Mouse (Mus musculus): ENCODE measurements around the gene Ccdc6. TPM values are rescaled to one million over a fixed set of nuclear protein-coding genes. Genes with fewer than 3 reads are reported as not detected.

Gene Ccdc6
- polyA plus RNA-seq, 1 experiment, result 15.5 TPM

DNA sequence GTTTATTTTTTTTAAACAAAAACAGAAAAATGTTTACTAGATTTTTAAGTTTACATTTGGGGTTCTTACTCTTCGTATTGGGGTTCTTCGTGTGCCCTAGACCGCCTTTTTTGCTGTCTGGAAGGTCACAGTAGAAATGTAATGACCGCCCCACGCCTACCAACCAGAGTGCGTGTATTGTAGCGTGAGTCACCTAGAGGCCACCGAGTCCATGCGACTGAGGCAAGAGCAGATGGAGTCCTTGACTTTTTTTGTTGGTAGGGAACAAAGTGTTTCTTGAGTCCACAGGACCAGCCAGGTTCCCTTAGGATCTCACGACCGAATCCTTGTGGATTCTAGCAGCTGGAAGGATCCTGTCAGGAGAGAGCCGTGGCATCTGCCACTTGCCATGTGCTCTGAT is 63.9 kb downstream of the Ccdc6 start:
- Histone ChIP-seq H3K27me3 (ENCODE audit: control insufficient read depth, insufficient read depth, insufficient read length) (no peaks in the 10 kb centered on the region), H3ac (ENCODE audit: control insufficient read depth, insufficient read length) (no peak overlapping the region), H3K79me2 (ENCODE audit: control insufficient read depth, insufficient read depth) (no peaks in the 10 kb centered on the region), H3K4me3 (no peak overlapping the region), H3K4me2 (ENCODE audit: low read depth) (no peak overlapping the region), H3K36me3 (ENCODE audit: control insufficient read depth, insufficient read depth) (peaks cover 7% of the 10 kb centered on the region)
- no peak for TF ChIP-seq REST (IDR thresholded peaks at IDR 0.05; ENCODE audit: insufficient read depth, insufficient read length)
- no peak for TF ChIP-seq MYOG (IDR thresholded peaks at IDR 0.05; ENCODE audit: control insufficient read depth in 1 of 3, insufficient read depth in 1 of 3, insufficient read length in 2 of 3, low read depth in 2 of 3)
- TF ChIP-seq TCF3 (IDR thresholded peaks at IDR 0.05; ENCODE audit: insufficient read length, low read depth), result no peak
- no peak for TF ChIP-seq POLR2A (IDR thresholded peaks at IDR 0.05; ENCODE audit: insufficient read length, low read depth)
- TF ChIP-seq E2F4 (IDR thresholded peaks at IDR 0.05; ENCODE audit: insufficient read depth), result no peak
- no peak for TF ChIP-seq MAX (IDR thresholded peaks at IDR 0.05; ENCODE audit: low read depth)
- no peak for TF ChIP-seq POLR2AphosphoS2 (IDR thresholded peaks at IDR 0.05; ENCODE audit: insufficient read length, low read depth)
- TF ChIP-seq CEBPB (IDR thresholded peaks at IDR 0.05; ENCODE audit: insufficient read depth, poor library complexity, severe bottlenecking), result no peak
- TF ChIP-seq MYOD1 (IDR thresholded peaks at IDR 0.05; ENCODE audit: control insufficient read depth in 1 of 3, insufficient read length in 2 of 3, low read depth in 2 of 3), result no peak
- TF ChIP-seq SRF (IDR thresholded peaks at IDR 0.05; ENCODE audit: control insufficient read depth, insufficient read length, low read depth), result no peak
- no peak for TF ChIP-seq USF1 (IDR thresholded peaks at IDR 0.05; ENCODE audit: low read depth)
- TF ChIP-seq TCF12 (IDR thresholded peaks at IDR 0.05; ENCODE audit: insufficient read depth, poor library complexity, severe bottlenecking), result no peak

DNA sequence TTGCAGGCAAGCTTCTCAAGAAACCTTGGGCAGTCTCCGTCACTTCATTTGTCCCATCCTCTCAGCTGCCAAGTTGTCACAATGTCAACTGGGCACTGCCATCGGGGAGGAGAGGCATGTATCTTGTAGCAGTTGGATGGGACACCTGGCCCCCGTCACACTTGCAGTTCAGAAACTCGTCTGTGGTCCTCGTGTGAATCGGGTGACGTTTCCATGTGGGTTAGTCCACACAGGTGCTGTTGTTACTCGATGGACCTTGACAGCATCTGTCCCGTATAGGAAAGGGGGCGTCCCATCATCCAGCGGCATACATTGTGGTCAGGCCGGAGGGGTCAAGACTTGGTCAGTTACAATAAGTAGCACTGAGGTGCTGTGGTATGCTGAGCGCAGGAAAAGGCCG is 64.6 kb downstream of the Ccdc6 start:
- Histone ChIP-seq H3K79me2 (ENCODE audit: control insufficient read depth, insufficient read depth) (no peaks in the 10 kb centered on the region), H3K27me3 (ENCODE audit: control insufficient read depth, insufficient read depth, insufficient read length) (no peaks in the 10 kb centered on the region), H3K4me2 (ENCODE audit: low read depth) (no peak overlapping the region), H3ac (ENCODE audit: control insufficient read depth, insufficient read length) (no peak overlapping the region), H3K4me3 (no peak overlapping the region), H3K36me3 (ENCODE audit: control insufficient read depth, insufficient read depth) (peaks cover 7% of the 10 kb centered on the region)
- TF ChIP-seq MYOG (IDR thresholded peaks at IDR 0.05; ENCODE audit: control insufficient read depth in 1 of 3, insufficient read depth in 1 of 3, insufficient read length in 2 of 3, low read depth in 2 of 3) (no peak), CEBPB (IDR thresholded peaks at IDR 0.05; ENCODE audit: insufficient read depth, poor library complexity, severe bottlenecking) (no peak), SRF (IDR thresholded peaks at IDR 0.05; ENCODE audit: control insufficient read depth, insufficient read length, low read depth) (no peak), MAX (IDR thresholded peaks at IDR 0.05; ENCODE audit: low read depth) (no peak), POLR2AphosphoS2 (IDR thresholded peaks at IDR 0.05; ENCODE audit: insufficient read length, low read depth) (no peak), E2F4 (IDR thresholded peaks at IDR 0.05; ENCODE audit: insufficient read depth) (no peak), POLR2A (IDR thresholded peaks at IDR 0.05; ENCODE audit: insufficient read length, low read depth) (no peak), REST (IDR thresholded peaks at IDR 0.05; ENCODE audit: insufficient read depth, insufficient read length) (no peak)

DNA sequence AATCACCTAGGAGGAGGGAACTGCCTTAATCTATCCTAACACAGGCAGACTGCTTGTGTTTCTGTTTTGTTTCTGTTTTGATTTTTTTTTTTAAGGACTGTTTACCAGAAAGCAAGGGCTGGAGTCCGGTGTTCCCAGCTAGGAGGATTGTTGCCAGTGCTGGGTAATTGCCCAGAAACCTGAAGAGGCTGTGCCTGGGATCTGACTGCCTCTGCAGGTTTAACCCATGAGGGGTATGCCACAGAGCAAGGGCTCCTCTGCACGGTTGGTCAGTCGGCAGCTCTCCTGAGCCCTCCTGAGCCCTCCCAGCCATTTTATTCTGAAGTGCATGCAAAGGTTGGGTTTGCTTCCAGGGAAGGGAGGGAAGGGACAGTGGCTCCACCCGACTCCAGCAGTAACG is 66.8 kb downstream of the Ccdc6 start:
- Histone ChIP-seq H3ac (ENCODE audit: control insufficient read depth, insufficient read length) (no peak overlapping the region), H3K27me3 (ENCODE audit: control insufficient read depth, insufficient read depth, insufficient read length) (no peaks in the 10 kb centered on the region), H3K4me3 (no peak overlapping the region), H3K36me3 (ENCODE audit: control insufficient read depth, insufficient read depth) (no peaks in the 10 kb centered on the region), H3K79me2 (ENCODE audit: control insufficient read depth, insufficient read depth) (no peaks in the 10 kb centered on the region), H3K4me2 (ENCODE audit: low read depth) (no peak overlapping the region)
- TF ChIP-seq MYOD1 (IDR thresholded peaks at IDR 0.05; ENCODE audit: control insufficient read depth in 1 of 3, insufficient read length in 2 of 3, low read depth in 2 of 3), result no peak
- no peak for TF ChIP-seq CEBPB (IDR thresholded peaks at IDR 0.05; ENCODE audit: insufficient read depth, poor library complexity, severe bottlenecking)
- TF ChIP-seq TCF3 (IDR thresholded peaks at IDR 0.05; ENCODE audit: insufficient read length, low read depth), result no peak
- no peak for TF ChIP-seq MYOG (IDR thresholded peaks at IDR 0.05; ENCODE audit: control insufficient read depth in 1 of 3, insufficient read depth in 1 of 3, insufficient read length in 2 of 3, low read depth in 2 of 3)
- TF ChIP-seq MAX (IDR thresholded peaks at IDR 0.05; ENCODE audit: low read depth), result no peak
- no peak for TF ChIP-seq POLR2A (IDR thresholded peaks at IDR 0.05; ENCODE audit: insufficient read length, low read depth)
- no peak for TF ChIP-seq REST (IDR thresholded peaks at IDR 0.05; ENCODE audit: insufficient read depth, insufficient read length)
- no peak for TF ChIP-seq SRF (IDR thresholded peaks at IDR 0.05; ENCODE audit: control insufficient read depth, insufficient read length, low read depth)
- TF ChIP-seq POLR2AphosphoS2 (IDR thresholded peaks at IDR 0.05; ENCODE audit: insufficient read length, low read depth), result no peak
- TF ChIP-seq E2F4 (IDR thresholded peaks at IDR 0.05; ENCODE audit: insufficient read depth), result no peak
- no peak for TF ChIP-seq TCF12 (IDR thresholded peaks at IDR 0.05; ENCODE audit: insufficient read depth, poor library complexity, severe bottlenecking)
- no peak for TF ChIP-seq USF1 (IDR thresholded peaks at IDR 0.05; ENCODE audit: low read depth)

DNA sequence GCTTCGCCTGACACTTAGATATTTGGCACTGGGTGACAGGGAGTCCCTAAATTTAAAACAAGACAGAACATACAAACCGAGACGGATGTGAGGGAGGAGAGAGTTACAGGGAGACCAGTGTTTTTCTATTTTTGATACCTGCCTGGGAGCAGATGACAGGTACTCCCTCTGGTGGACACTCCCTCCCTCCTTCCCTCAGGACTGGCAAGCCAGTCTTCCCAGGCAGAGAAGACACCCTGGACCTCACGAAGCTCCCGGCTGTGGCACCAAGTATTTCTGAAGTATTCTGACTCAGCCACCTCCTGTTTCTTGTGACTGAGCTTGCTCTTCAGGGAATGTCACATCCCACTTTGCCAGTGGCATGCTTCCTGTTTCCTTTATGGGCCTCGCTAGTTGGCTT is 69.0 kb downstream of the Ccdc6 start:
- Histone ChIP-seq H3K4me2 (ENCODE audit: low read depth) (no peak overlapping the region), H3ac (ENCODE audit: control insufficient read depth, insufficient read length) (no peak overlapping the region), H3K4me3 (no peak overlapping the region), H3K27me3 (ENCODE audit: control insufficient read depth, insufficient read depth, insufficient read length) (no peaks in the 10 kb centered on the region), H3K36me3 (ENCODE audit: control insufficient read depth, insufficient read depth) (peaks cover 4% of the 10 kb centered on the region), H3K79me2 (ENCODE audit: control insufficient read depth, insufficient read depth) (no peaks in the 10 kb centered on the region)
- no peak for TF ChIP-seq USF1 (IDR thresholded peaks at IDR 0.05; ENCODE audit: low read depth)
- TF ChIP-seq MAX (IDR thresholded peaks at IDR 0.05; ENCODE audit: low read depth), result no peak
- no peak for TF ChIP-seq POLR2AphosphoS2 (IDR thresholded peaks at IDR 0.05; ENCODE audit: insufficient read length, low read depth)
- TF ChIP-seq TCF12 (IDR thresholded peaks at IDR 0.05; ENCODE audit: insufficient read depth, poor library complexity, severe bottlenecking), result no peak
- TF ChIP-seq E2F4 (IDR thresholded peaks at IDR 0.05; ENCODE audit: insufficient read depth), result no peak
- no peak for TF ChIP-seq TCF3 (IDR thresholded peaks at IDR 0.05; ENCODE audit: insufficient read length, low read depth)
- no peak for TF ChIP-seq SRF (IDR thresholded peaks at IDR 0.05; ENCODE audit: control insufficient read depth, insufficient read length, low read depth)
- no peak for TF ChIP-seq MYOG (IDR thresholded peaks at IDR 0.05; ENCODE audit: control insufficient read depth in 1 of 3, insufficient read depth in 1 of 3, insufficient read length in 2 of 3, low read depth in 2 of 3)
- TF ChIP-seq REST (IDR thresholded peaks at IDR 0.05; ENCODE audit: insufficient read depth, insufficient read length), result no peak
- TF ChIP-seq MYOD1 (IDR thresholded peaks at IDR 0.05; ENCODE audit: control insufficient read depth in 1 of 3, insufficient read length in 2 of 3, low read depth in 2 of 3), result no peak

DNA sequence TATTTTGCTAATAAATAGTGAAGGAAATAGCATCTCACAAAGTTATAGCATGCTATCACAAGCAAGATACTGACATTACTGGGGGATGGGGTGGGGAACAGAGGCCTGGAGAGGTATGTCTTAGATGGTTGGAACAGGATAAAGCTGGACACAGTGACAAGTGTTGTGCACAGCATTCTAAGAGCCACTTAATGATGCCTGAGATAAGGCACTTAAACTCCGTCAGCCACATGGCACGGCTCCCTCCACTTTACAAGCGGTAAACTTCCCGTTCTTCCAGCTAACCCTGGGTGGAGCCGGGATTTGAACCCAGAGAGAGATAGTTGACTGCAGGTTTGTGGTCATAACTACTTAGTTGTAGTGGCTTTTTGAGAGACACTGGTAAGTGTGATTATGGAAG is 69.5 kb downstream of the Ccdc6 start:
- Histone ChIP-seq H3K36me3 (ENCODE audit: control insufficient read depth, insufficient read depth) (peaks cover 5% of the 10 kb centered on the region), H3K4me2 (ENCODE audit: low read depth) (no peak overlapping the region), H3K27me3 (ENCODE audit: control insufficient read depth, insufficient read depth, insufficient read length) (no peaks in the 10 kb centered on the region), H3K4me3 (no peak overlapping the region), H3ac (ENCODE audit: control insufficient read depth, insufficient read length) (no peak overlapping the region), H3K79me2 (ENCODE audit: control insufficient read depth, insufficient read depth) (no peaks in the 10 kb centered on the region)
- TF ChIP-seq MYOG (IDR thresholded peaks at IDR 0.05; ENCODE audit: control insufficient read depth in 1 of 3, insufficient read depth in 1 of 3, insufficient read length in 2 of 3, low read depth in 2 of 3) (no peak), POLR2AphosphoS2 (IDR thresholded peaks at IDR 0.05; ENCODE audit: insufficient read length, low read depth) (no peak), CEBPB (IDR thresholded peaks at IDR 0.05; ENCODE audit: insufficient read depth, poor library complexity, severe bottlenecking) (no peak), MYOD1 (IDR thresholded peaks at IDR 0.05; ENCODE audit: control insufficient read depth in 1 of 3, insufficient read length in 2 of 3, low read depth in 2 of 3) (no peak), SRF (IDR thresholded peaks at IDR 0.05; ENCODE audit: control insufficient read depth, insufficient read length, low read depth) (no peak), MAX (IDR thresholded peaks at IDR 0.05; ENCODE audit: low read depth) (no peak), E2F4 (IDR thresholded peaks at IDR 0.05; ENCODE audit: insufficient read depth) (no peak), POLR2A (IDR thresholded peaks at IDR 0.05; ENCODE audit: insufficient read length, low read depth) (no peak), REST (IDR thresholded peaks at IDR 0.05; ENCODE audit: insufficient read depth, insufficient read length) (no peak), TCF12 (IDR thresholded peaks at IDR 0.05; ENCODE audit: insufficient read depth, poor library complexity, severe bottlenecking) (no peak)
